Mouse (Mus musculus) heart, embryonic 11.5 days (tissue): ENCODE results near the gene Tmem88b. TPM values are rescaled to one million over a fixed set of nuclear protein-coding genes. Genes with fewer than 3 reads are reported as not detected.
A peak's percentile ranks its signal among the peaks of the same experiment; 100 is the strongest.

Experiments used
- ATAC-seq: fragments of 200-750 bp; cut with Nextera tagmentation; replicated peaks from 2 replicates; pipeline ENCODE4 v1.8.0; 2017; ENCODE audit warnings: moderate library complexity; ENCODE audit not compliant: insufficient number of reproducible peaks, low FRiP score, low TSS enrichment
- H3K27ac ChIP-seq: fragments of 300-500 bp; sonication (generic); 2 replicates; pipeline ENCODE4 v1.5.1; 2014; ENCODE audit warnings: mild to moderate bottlenecking, low read depth, low read length
- H3K27me3 ChIP-seq: fragments of 300-500 bp; sonication (generic); 2 replicates; pipeline ENCODE4 v1.6.1; 2014; ENCODE audit warnings: mild to moderate bottlenecking, low read length, mixed read lengths; ENCODE audit not compliant: control insufficient read depth, insufficient read depth
- H3K36me3 ChIP-seq: fragments of 300-500 bp; sonication (generic); 2 replicates; pipeline ENCODE4 v1.6.1; 2014; ENCODE audit warnings: mild to moderate bottlenecking, low read length, moderate library complexity, mixed read lengths; ENCODE audit not compliant: control insufficient read depth, insufficient read depth
- H3K4me1 ChIP-seq: fragments of 300-500 bp; sonication (generic); 2 replicates; pipeline ENCODE4 v1.6.1; 2014; ENCODE audit warnings: low read length; ENCODE audit not compliant: control insufficient read depth, insufficient read depth
- H3K4me2 ChIP-seq: fragments of 300-500 bp; sonication (generic); 2 replicates; pipeline ENCODE4 v1.6.1; 2014; ENCODE audit warnings: mild to moderate bottlenecking, moderate library complexity
- H3K4me3 ChIP-seq: fragments of 300-500 bp; sonication (generic); 2 replicates; pipeline ENCODE4 v1.5.1; 2014; ENCODE audit warnings: low read depth, low read length
- H3K9ac ChIP-seq: fragments of 300-500 bp; sonication (generic); 2 replicates; pipeline ENCODE4 v1.6.1; 2014; ENCODE audit warnings: mild to moderate bottlenecking, low read depth, low read length, moderate library complexity
- H3K9me3 ChIP-seq: fragments of 300-500 bp; sonication (generic); replicated peaks from 2 replicates; pipeline ENCODE4 v1.6.1; 2016; ENCODE audit warnings: low read length; ENCODE audit not compliant: control insufficient read depth
- WGBS: fragments of 180-500 bp; shearing (Covaris S2); extraction: QIAGEN DNeasy Blood & Tissue Kit; methylation state at CpG from one replicate; pipeline ENCODE4 v1.1.7; 2014; ENCODE audit not compliant: insufficient replicate concordance; 5-methylcytosine and 5-hydroxymethylcytosine counted together
- polyA plus RNA-seq: library from polyadenylated mRNA; unstranded; fragments of >200 nt; fragmentation: Nextera tagmentation; extraction: Ambion mirVana; gene quantifications from 2 replicates; pipeline ENCODE4 v1.2.1, GENCODE M21; 2014

Gene Tmem88b
- polyA plus RNA-seq, result 3.0 and 3.2 TPM in 2 replicates

DNA sequence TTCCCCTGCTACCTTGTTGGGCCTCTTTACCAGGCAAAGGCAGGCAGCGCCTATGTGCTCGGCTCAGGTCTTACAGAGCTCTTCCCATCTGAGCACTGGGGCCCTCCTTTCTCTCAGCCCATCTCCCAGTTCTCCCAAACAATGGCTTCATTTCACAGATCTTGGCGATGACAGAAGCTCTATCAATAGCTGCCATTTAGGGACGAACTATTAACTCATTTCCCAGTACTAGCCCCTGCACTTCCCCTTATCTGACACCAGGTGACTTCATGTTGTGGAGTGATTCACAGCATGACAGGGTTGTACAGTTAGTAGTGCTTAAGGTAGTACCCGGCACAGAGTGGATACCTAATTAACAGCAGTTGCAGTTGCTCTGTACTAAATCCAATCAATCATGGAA, at the start of gene Tmem88b:
Gene Tmem88b (minus strand): TSS at position 56 of the 400 bp plus-strand sequence.
- no peaks in the 10 kb centered on the region for H3K36me3 ChIP-seq
- H3K9ac ChIP-seq, result peak within 1 kb of the TSS; percentile 58
- peaks cover 15% of the 10 kb centered on the region for H3K4me1 ChIP-seq
- H3K4me2 ChIP-seq, result peak within 1 kb of the TSS; percentile 84
- peak within 1 kb of the TSS; percentile 70 for H3K27ac ChIP-seq
- H3K27me3 ChIP-seq, result no peaks in the 10 kb centered on the region
- H3K4me3 ChIP-seq, result peak within 1 kb of the TSS; percentile 57
- 36% methylated on average over 5 of the region's 5 CpGs for WGBS
- ATAC-seq, result no peak
- H3K9me3 ChIP-seq, result no peaks in the 10 kb centered on the region

- Histone ChIP-seq H3K4me1 (peaks cover 21% of the 10 kb centered on the region), H3K9me3 (no peaks in the 10 kb centered on the region), H3K27ac (no peak overlapping the region), H3K36me3 (peaks cover 4% of the 10 kb centered on the region; the same call in 1 of the 2 replicates), H3K9ac (peak overlapping the region; percentile 34; the same call in 1 of the 2 replicates), H3K27me3 (no peaks in the 10 kb centered on the region), H3K4me3 (no peak overlapping the region), H3K4me2 (peak overlapping the region; percentile 12; the same call in 1 of the 2 replicates)
- WGBS, result 28% methylated on average over 2 of the region's 2 CpGs
- ATAC-seq, result no peak
Measured at GRCm38 (mm10) chr4:155833836-155834235, 48.2 kb upstream of the Tmem88b start.

GRCm38 (mm10) chr4:155833234-155833633, 47.6 kb upstream of the Tmem88b start:
- ATAC-seq, result no peak
- no peak overlapping the region for H3K27ac ChIP-seq
- H3K9ac ChIP-seq, result no peak overlapping the region
- no peak overlapping the region for H3K4me3 ChIP-seq
- no peak overlapping the region for H3K4me2 ChIP-seq
- WGBS, result 84% methylated on average over 4 of the region's 4 CpGs
- H3K27me3 ChIP-seq, result no peaks in the 10 kb centered on the region
- H3K4me1 ChIP-seq, result peaks cover 18% of the 10 kb centered on the region
- H3K36me3 ChIP-seq, result peaks cover 4% of the 10 kb centered on the region; the same call in 1 of the 2 replicates
- H3K9me3 ChIP-seq, result no peaks in the 10 kb centered on the region

GRCm38 (mm10) chr4:155832321-155832720, 46.6 kb upstream of the Tmem88b start:
- Histone ChIP-seq H3K4me3 (peak overlapping the region; percentile 93), H3K36me3 (peaks cover 8% of the 10 kb centered on the region; the same call in 1 of the 2 replicates), H3K27me3 (no peaks in the 10 kb centered on the region), H3K4me1 (peaks cover 10% of the 10 kb centered on the region), H3K27ac (no peak overlapping the region), H3K9me3 (no peaks in the 10 kb centered on the region), H3K4me2 (peak overlapping the region; percentile 96), H3K9ac (peak overlapping the region; percentile 84)
- no peak for ATAC-seq
- WGBS, result 51% methylated on average over 10 of the region's 10 CpGs

- WGBS, result under 1% methylated on average over 25 of the region's 25 CpGs
- Histone ChIP-seq H3K27ac (peak overlapping the region; percentile 92), H3K9me3 (no peaks in the 10 kb centered on the region), H3K27me3 (no peaks in the 10 kb centered on the region), H3K4me1 (peaks cover 10% of the 10 kb centered on the region), H3K4me2 (peak overlapping the region; percentile 96), H3K9ac (peak overlapping the region; percentile 84), H3K36me3 (peaks cover 8% of the 10 kb centered on the region; the same call in 1 of the 2 replicates), H3K4me3 (peak overlapping the region; percentile 93)
- peak; percentile 2; the same call in 1 of the 2 replicates for ATAC-seq
Measured at GRCm38 (mm10) chr4:155831831-155832230, 46.2 kb upstream of the Tmem88b start.

DNA sequence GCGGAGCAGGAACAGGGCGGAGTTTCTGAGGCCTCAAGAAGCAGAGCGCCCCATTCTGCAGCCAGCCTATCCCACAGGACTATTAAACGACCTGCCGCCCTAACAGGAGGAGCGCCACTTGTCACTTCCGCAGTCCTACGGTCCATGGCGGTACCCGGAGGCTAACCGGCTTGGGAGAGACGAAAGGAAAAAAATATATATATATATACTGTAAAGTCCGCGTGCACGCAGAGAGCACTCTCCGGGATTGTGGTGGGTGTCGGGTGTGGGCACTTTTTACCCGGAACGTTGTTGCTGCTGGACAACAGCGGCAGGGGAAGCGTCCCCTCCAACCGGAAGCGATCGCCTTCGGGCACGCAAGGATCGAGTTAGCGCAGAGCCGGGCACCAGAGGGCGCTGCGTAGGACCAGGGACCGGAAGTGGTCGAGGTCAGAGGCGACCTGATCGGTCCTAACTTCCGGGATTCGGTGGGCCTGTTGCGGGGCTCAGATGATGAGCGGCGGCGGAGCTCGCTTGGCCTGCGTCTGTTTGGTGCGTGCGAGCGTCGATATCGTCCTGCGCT, 45.6 kb upstream of the Tmem88b start, which contains the start of gene Aurkaip1:
Gene Aurkaip1 (plus strand): TSS at position 68 of the 562 bp plus-strand sequence.
- peak within 1 kb of the TSS; percentile 96 for H3K4me2 ChIP-seq
- peaks cover 10% of the 10 kb centered on the region for H3K4me1 ChIP-seq
- WGBS, result under 1% methylated on average over 49 of the region's 49 CpGs
- peak; percentile 90 for ATAC-seq
- H3K36me3 ChIP-seq, result peaks cover 8% of the 10 kb centered on the region
- no peaks in the 10 kb centered on the region for H3K27me3 ChIP-seq
- H3K9me3 ChIP-seq, result no peaks in the 10 kb centered on the region
- peak within 1 kb of the TSS; percentile 92 for H3K27ac ChIP-seq
- peak within 1 kb of the TSS; percentile 93 for H3K4me3 ChIP-seq
- H3K9ac ChIP-seq, result peak within 1 kb of the TSS; percentile 84

DNA sequence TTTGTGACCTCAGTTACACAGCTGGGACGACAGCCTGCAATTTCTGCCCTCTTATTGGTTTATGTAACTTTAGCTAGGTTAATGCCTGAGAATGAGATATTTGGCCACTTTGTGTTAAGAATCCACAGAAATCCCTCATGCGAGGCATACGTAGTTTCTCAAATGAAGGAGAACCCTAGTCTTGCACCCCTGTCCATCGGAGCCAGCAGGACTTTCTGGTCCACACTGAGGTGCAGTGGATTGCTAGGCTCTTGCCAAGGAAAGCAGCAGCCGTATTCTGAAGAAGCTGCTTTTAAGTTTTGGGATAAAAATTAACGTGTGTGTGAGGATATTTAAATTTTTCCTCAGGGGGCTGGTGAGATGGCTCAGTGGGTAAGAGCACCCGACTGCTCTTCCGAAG, 44.9 kb upstream of the Tmem88b start:
- 56% methylated on average over 8 of the region's 8 CpGs for WGBS
- Histone ChIP-seq H3K27me3 (no peaks in the 10 kb centered on the region), H3K4me3 (peak overlapping the region; percentile 93), H3K36me3 (peaks cover 8% of the 10 kb centered on the region), H3K9me3 (no peaks in the 10 kb centered on the region), H3K27ac (no peak overlapping the region), H3K9ac (no peak overlapping the region), H3K4me2 (peak overlapping the region; percentile 96), H3K4me1 (peaks cover 10% of the 10 kb centered on the region)
- no peak for ATAC-seq

GRCm38 (mm10) chr4:155829866-155830265, 44.2 kb upstream of the Tmem88b start:
- ATAC-seq, result no peak
- Histone ChIP-seq H3K9me3 (no peaks in the 10 kb centered on the region), H3K4me1 (peaks cover 10% of the 10 kb centered on the region), H3K36me3 (peaks cover 11% of the 10 kb centered on the region), H3K4me2 (no peak overlapping the region), H3K27ac (no peak overlapping the region), H3K9ac (no peak overlapping the region), H3K4me3 (no peak overlapping the region), H3K27me3 (no peaks in the 10 kb centered on the region)
- 87% methylated on average over 4 of the region's 4 CpGs for WGBS

- Histone ChIP-seq H3K4me3 (no peak overlapping the region), H3K36me3 (peaks cover 52% of the 10 kb centered on the region), H3K4me1 (no peaks in the 10 kb centered on the region), H3K27me3 (no peaks in the 10 kb centered on the region), H3K4me2 (no peak overlapping the region), H3K9me3 (no peaks in the 10 kb centered on the region), H3K27ac (no peak overlapping the region), H3K9ac (no peak overlapping the region)
- ATAC-seq, result no peak
- 94% methylated on average over 16 of the region's 16 CpGs for WGBS
Measured at GRCm38 (mm10) chr4:155823443-155823842, 37.8 kb upstream of the Tmem88b start.
